Mouse (Mus musculus) MEL (cell line): Measurements from ENCODE around the gene Asic3. TPM values are rescaled to one million over a fixed set of nuclear protein-coding genes. Genes with fewer than 3 reads are reported as not detected.

Experiments used
- DNase-seq: peaks from one replicate; pipeline ENCODE4 v3.0.0; 2011; ENCODE audit warnings: low read depth, low spot score
- H3K27ac ChIP-seq: 2 replicates; pipeline ENCODE4 v1.5.1; 2012; ENCODE audit warnings: low read depth, mild to moderate bottlenecking, control low read depth, low read length, moderate library complexity; ENCODE audit not compliant: control insufficient read depth
- H3K27me3 ChIP-seq, 2 experiments: fragments of 150-350 bp in 1 of 2; sonication (generic) in 1 of 2; 2 replicates each; pipeline ENCODE4 v1.6.1; 2012; ENCODE audit warnings: low read length in 2 of 2, mild to moderate bottlenecking in 2 of 2, improper control_type of control experiment in 1 of 2, moderate library complexity in 1 of 2; ENCODE audit not compliant: insufficient read depth in 2 of 2, control insufficient read depth in 1 of 2
- H3K36me3 ChIP-seq, 2 experiments: 2 replicates each; pipeline ENCODE4 v1.6.1; 2012 to 2014; ENCODE audit warnings: low read length in 2 of 2, improper control_type of control experiment in 1 of 2, inconsistent platforms in 1 of 2, mild to moderate bottlenecking in 1 of 2; ENCODE audit not compliant: insufficient read depth in 2 of 2, control insufficient read depth in 1 of 2
- H3K4me1 ChIP-seq, 2 experiments: fragments of 150-350 bp in 1 of 2; sonication (generic) in 1 of 2; 2 replicates each; pipeline ENCODE4 v1.6.1; 2012; ENCODE audit warnings: low read length in 2 of 2, improper control_type of control experiment in 1 of 2, mild to moderate bottlenecking in 1 of 2; ENCODE audit not compliant: insufficient read depth in 2 of 2, control insufficient read depth in 1 of 2
- H3K4me3 ChIP-seq, 2 experiments: fragments of 150-350 bp in 1 of 2; sonication (generic) in 1 of 2; 2 replicates each; pipeline ENCODE4 v1.5.1; 2012; ENCODE audit warnings: low read depth in 2 of 2, low read length in 2 of 2, mild to moderate bottlenecking in 2 of 2, moderate library complexity in 2 of 2, control low read depth in 1 of 2, improper control_type of control experiment in 1 of 2; ENCODE audit not compliant: control insufficient read depth in 1 of 2, insufficient read depth in 1 of 2
- H3K79me2 ChIP-seq: 2 replicates; pipeline ENCODE4 v1.6.1; 2012; ENCODE audit warnings: mild to moderate bottlenecking, low read length, moderate library complexity; ENCODE audit not compliant: control insufficient read depth, poor library complexity, insufficient read depth
- H3K9ac ChIP-seq: 2 replicates; pipeline ENCODE4 v1.6.1; 2012; ENCODE audit warnings: low read depth, mild to moderate bottlenecking, control low read depth, low read length, moderate library complexity; ENCODE audit not compliant: control insufficient read depth, poor library complexity, severe bottlenecking
- H3K9me3 ChIP-seq: fragments of 150-350 bp; sonication (generic); replicated peaks from 2 replicates; pipeline ENCODE4 v1.6.1; 2012; ENCODE audit warnings: mild to moderate bottlenecking, low read length, improper control_type of control experiment, moderate library complexity; ENCODE audit not compliant: insufficient read depth
- CHD1 ChIP-seq: IDR thresholded peaks from 2 replicates; pipeline ENCODE4 v1.6.1; 2012; ENCODE audit warnings: low read depth, mild to moderate bottlenecking, inconsistent platforms, low read length, improper control_type of control experiment
- CHD2 ChIP-seq: IDR thresholded peaks from 2 replicates; pipeline ENCODE4 v1.6.1; 2011; ENCODE audit warnings: low read length, improper control_type of control experiment
- CTCF ChIP-seq, 3 experiments: IDR thresholded peaks in 2 of 3; conservative IDR thresholded peaks in 1 of 3; 2 replicates each; pipeline ENCODE4 v1.5.1; 2011 to 2012; ENCODE audit warnings: low read length in 3 of 3, low read depth in 2 of 3, mild to moderate bottlenecking in 2 of 3, improper control_type of control experiment in 1 of 3, inconsistent platforms in 1 of 3, mixed read lengths in 1 of 3, moderate library complexity in 1 of 3; ENCODE audit not compliant: control insufficient read depth in 1 of 3, insufficient read depth in 1 of 3, poor library complexity in 1 of 3, severe bottlenecking in 1 of 3
- E2F4 ChIP-seq: IDR thresholded peaks from 2 replicates; pipeline ENCODE4 v1.6.1; 2011; ENCODE audit warnings: low read depth, low read length, improper control_type of control experiment, borderline replicate concordance
- EP300 ChIP-seq, 2 experiments: IDR thresholded peaks; 2 replicates each; pipeline ENCODE4 v1.6.1; 2011; ENCODE audit warnings: improper control_type of control experiment in 2 of 2, low read length in 2 of 2, low read depth in 1 of 2, mild to moderate bottlenecking in 1 of 2
- ETS1 ChIP-seq: IDR thresholded peaks from 2 replicates; pipeline ENCODE4 v1.6.1; 2012; ENCODE audit warnings: low read depth, mild to moderate bottlenecking, inconsistent platforms, low read length, improper control_type of control experiment, moderate library complexity
- GABPA ChIP-seq: IDR thresholded peaks from 2 replicates; pipeline ENCODE4 v1.6.1; 2012; ENCODE audit warnings: low read depth, mild to moderate bottlenecking, inconsistent platforms, low read length, improper control_type of control experiment, moderate library complexity
- HCFC1 ChIP-seq: IDR thresholded peaks from 2 replicates; pipeline ENCODE4 v1.6.1; 2012; ENCODE audit warnings: low read depth, mild to moderate bottlenecking, inconsistent platforms, low read length, improper control_type of control experiment, moderate library complexity
- JUND ChIP-seq: IDR thresholded peaks from 2 replicates; pipeline ENCODE4 v1.6.1; 2011; ENCODE audit warnings: low read depth, mild to moderate bottlenecking, improper control_type of control experiment, low read length
- KAT2A ChIP-seq: conservative IDR thresholded peaks from 2 replicates; pipeline ENCODE4 v1.6.1; 2012; ENCODE audit warnings: low read depth, low read length, improper control_type of control experiment, inconsistent platforms
- MAZ ChIP-seq: IDR thresholded peaks from 2 replicates; pipeline ENCODE4 v1.6.1; 2012; ENCODE audit warnings: low read depth, mild to moderate bottlenecking, inconsistent platforms, low read length, improper control_type of control experiment
- MEF2A ChIP-seq: IDR thresholded peaks from 2 replicates; pipeline ENCODE4 v1.6.1; 2014; ENCODE audit warnings: low read depth, mild to moderate bottlenecking, inconsistent platforms, low read length, improper control_type of control experiment; ENCODE audit not compliant: poor library complexity, insufficient replicate concordance, severe bottlenecking; ENCODE audit errors: extremely low read depth
- MXI1 ChIP-seq: IDR thresholded peaks from 2 replicates; pipeline ENCODE4 v1.6.1; 2011; ENCODE audit warnings: mild to moderate bottlenecking, low read depth, low read length, improper control_type of control experiment
- MYC ChIP-seq: IDR thresholded peaks from 2 replicates; pipeline ENCODE4 v1.6.1; 2011; ENCODE audit warnings: low read depth, mild to moderate bottlenecking, low read length, improper control_type of control experiment, moderate library complexity
- NRF1 ChIP-seq: IDR thresholded peaks from 2 replicates; pipeline ENCODE4 v1.6.1; 2014; ENCODE audit warnings: low read depth, mild to moderate bottlenecking, inconsistent platforms, low read length, improper control_type of control experiment, moderate library complexity; ENCODE audit not compliant: poor library complexity, insufficient read depth, severe bottlenecking
- POLR2A ChIP-seq, 2 experiments: IDR thresholded peaks; 2 replicates each; pipeline ENCODE4 v1.6.1; 2011 to 2012; ENCODE audit warnings: low read length in 2 of 2, mild to moderate bottlenecking in 2 of 2, control low read depth in 1 of 2, improper control_type of control experiment in 1 of 2, low read depth in 1 of 2, moderate library complexity in 1 of 2; ENCODE audit not compliant: control insufficient read depth in 1 of 2, insufficient read depth in 1 of 2, poor library complexity in 1 of 2
- POLR2AphosphoS5 ChIP-seq: IDR thresholded peaks from 2 replicates; pipeline ENCODE4 v1.6.1; 2012; ENCODE audit warnings: low read depth, borderline replicate concordance, mild to moderate bottlenecking, inconsistent platforms, low read length, moderate library complexity, mixed read lengths
- RAD21 ChIP-seq: IDR thresholded peaks from 2 replicates; pipeline ENCODE4 v1.6.1; 2011; ENCODE audit warnings: mild to moderate bottlenecking, low read depth, low read length, improper control_type of control experiment
- RCOR1 ChIP-seq: IDR thresholded peaks from 2 replicates; pipeline ENCODE4 v1.6.1; 2012; ENCODE audit warnings: low read depth, mild to moderate bottlenecking, inconsistent platforms, low read length, improper control_type of control experiment
- SIN3A ChIP-seq: IDR thresholded peaks from 2 replicates; pipeline ENCODE4 v1.6.1; 2012; ENCODE audit warnings: low read length, improper control_type of control experiment, inconsistent platforms
- TAL1 ChIP-seq: IDR thresholded peaks from 2 replicates; pipeline ENCODE4 v1.6.1; 2012; ENCODE audit warnings: mild to moderate bottlenecking, inconsistent platforms, low read length, moderate library complexity, mixed read lengths
- TBP ChIP-seq: IDR thresholded peaks from 2 replicates; pipeline ENCODE4 v1.8.0; 2011; ENCODE audit warnings: low read depth, low read length, improper control_type of control experiment
- TCF12 ChIP-seq: IDR thresholded peaks from 2 replicates; pipeline ENCODE4 v1.6.1; 2014; ENCODE audit warnings: low read depth, mild to moderate bottlenecking, inconsistent platforms, low read length, improper control_type of control experiment, moderate library complexity
- USF1 ChIP-seq: IDR thresholded peaks from 2 replicates; pipeline ENCODE4 v1.6.1; 2014; ENCODE audit warnings: low read depth, mild to moderate bottlenecking, inconsistent platforms, low read length, improper control_type of control experiment, moderate library complexity
- USF2 ChIP-seq, 2 experiments: IDR thresholded peaks; 2 replicates each; pipeline ENCODE4 v1.6.1; 2011 to 2012; ENCODE audit warnings: improper control_type of control experiment in 2 of 2, low read length in 2 of 2, borderline replicate concordance in 1 of 2, inconsistent platforms in 1 of 2, low read depth in 1 of 2, mild to moderate bottlenecking in 1 of 2; ENCODE audit not compliant: insufficient read depth in 1 of 2
- ZC3H11A ChIP-seq: IDR thresholded peaks from 2 replicates; pipeline ENCODE4 v1.6.1; 2012; ENCODE audit warnings: low read depth, mild to moderate bottlenecking, inconsistent platforms, low read length, improper control_type of control experiment
- ZKSCAN1 ChIP-seq: IDR thresholded peaks from 2 replicates; pipeline ENCODE4 v1.6.1; 2012; ENCODE audit warnings: low read depth, mild to moderate bottlenecking, inconsistent platforms, low read length, improper control_type of control experiment, moderate library complexity
- polyA plus RNA-seq, 2 experiments: library from polyadenylated mRNA; stranded (reverse) in 1 of 2; unstranded in 1 of 2; fragments of >175 nt in 1 of 2; fragments of >200 nt in 1 of 2; gene quantifications; 2 replicates each; pipeline versions ENCODE4 v1.2.1 to v1.2.4; 2012; ENCODE audit warnings: low replicate concordance in 2 of 2, low read depth in 1 of 2; ENCODE audit not compliant: insufficient read length in 2 of 2, insufficient read depth in 1 of 2, missing spikeins in 1 of 2
- total RNA-seq: library from RNA; depleted of rRNA; stranded (reverse); fragments of 300-350 nt; gene quantifications from 2 replicates; pipeline ENCODE4 v1.2.3, GENCODE M21; 2012

Asic3 gene
- total and polyA plus RNA-seq, 3 experiments: 0.04 to 0.35 TPM; not detected in 1

DNA sequence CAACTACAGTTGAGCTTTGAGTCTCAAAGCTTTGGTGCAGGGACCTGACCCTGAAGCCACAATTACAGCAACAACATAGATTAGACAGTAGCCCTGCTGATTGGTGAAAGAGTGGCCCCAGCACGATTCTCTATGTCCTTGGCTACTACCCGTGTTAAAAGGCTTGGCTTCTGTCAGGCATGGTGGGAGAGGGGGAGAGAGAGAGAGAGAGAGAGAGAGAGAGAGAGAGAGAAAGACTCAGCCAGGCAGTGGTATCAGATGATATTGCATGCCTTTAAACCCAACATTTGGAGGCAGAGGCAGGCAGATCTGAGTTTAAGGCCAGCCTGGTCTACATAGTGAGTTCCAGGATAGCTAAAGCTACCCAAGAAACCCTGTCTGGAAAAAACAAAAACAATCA, 31.2 kb upstream of the Asic3 start:
- Histone ChIP-seq H3K4me1 (peaks cover 22 to 82% of the 10 kb centered on the region in 2 experiments), H3K4me3 (no peak overlapping the region), H3K27ac (peak overlapping the region; percentile 53), H3K9me3 (no peaks in the 10 kb centered on the region), H3K79me2 (peaks cover 13% of the 10 kb centered on the region), H3K27me3 (no peaks in the 10 kb centered on the region), H3K36me3 (peaks cover 0 to 60% of the 10 kb centered on the region in 2 experiments; a peak in 2 of 4 replicates), H3K9ac (peak overlapping the region; percentile 48)
- peak; percentile 60 for DNase-seq
- TF ChIP-seq RAD21 (no peak), CTCF (IDR thresholded peaks at IDR 0.05 in 2 of 3, conservative IDR thresholded peaks at IDR 0.05 in 1 of 3; ENCODE audit: control insufficient read depth in 1 of 3, insufficient read depth in 1 of 3, low read depth in 2 of 3, low read length in 3 of 3, poor library complexity in 1 of 3, severe bottlenecking in 1 of 3) (no peak), MEF2A (no peak), MAZ (0 out of 2 replicates have a peak, but pooled peaks have one; percentile 13), HCFC1 (0 out of 2 replicates have a peak, but pooled peaks have one; percentile 29), MXI1 (no peak), KAT2A (no peak), JUND (peak; percentile 95), ZC3H11A (no peak), SIN3A (peak; percentile 1; the same call in 1 of the 2 replicates)

GRCm38 (mm10) chr5:24383026-24383859, 29.9 kb upstream of the Asic3 start:
- Histone ChIP-seq H3K4me1 (peaks cover 22 to 78% of the 10 kb centered on the region in 2 experiments), H3K27me3 (no peaks in the 10 kb centered on the region), H3K9me3 (no peaks in the 10 kb centered on the region), H3K4me3 (peak overlapping the region; percentile 59 to 61), H3K36me3 (peaks cover 0 to 59% of the 10 kb centered on the region in 2 experiments; a peak in 2 of 4 replicates), H3K27ac (peak overlapping the region; percentile 53), H3K79me2 (peaks cover 25% of the 10 kb centered on the region), H3K9ac (peak overlapping the region; percentile 66)
- DNase-seq: peak; percentile 100
- TF ChIP-seq CTCF (IDR thresholded peaks at IDR 0.05 in 2 of 3, conservative IDR thresholded peaks at IDR 0.05 in 1 of 3; ENCODE audit: control insufficient read depth in 1 of 3, insufficient read depth in 1 of 3, low read depth in 2 of 3, low read length in 3 of 3, poor library complexity in 1 of 3, severe bottlenecking in 1 of 3) (peak; percentile 36 to 77 (median 74); a peak in 5 of 6 replicates), MEF2A (no peak), ETS1 (peak; percentile 91), RCOR1 (0 out of 2 replicates have a peak, but pooled peaks have one; percentile 28), ZC3H11A (no peak), E2F4 (no peak), CHD2 (no peak), TAL1 (0 out of 2 replicates have a peak, but pooled peaks have one; percentile 16), USF2 (IDR thresholded peaks at IDR 0.05; ENCODE audit: borderline replicate concordance in 1 of 2, insufficient read depth in 1 of 2, low read depth in 1 of 2, low read length in 2 of 2) (no peak), POLR2A (IDR thresholded peaks at IDR 0.05; ENCODE audit: control insufficient read depth in 1 of 2, insufficient read depth in 1 of 2, low read depth in 1 of 2, low read length in 2 of 2, poor library complexity in 1 of 2) (peak; percentile 35 to 85; a peak in 2 of 4 replicates), USF1 (peak; percentile 32; the same call in 1 of the 2 replicates), ZKSCAN1 (peak; percentile 3; the same call in 1 of the 2 replicates), EP300 (IDR thresholded peaks at IDR 0.05; ENCODE audit: low read depth in 1 of 2, low read length in 2 of 2) (peak; percentile 9 to 46; a peak in 3 of 4 replicates), GABPA (no peak), MXI1 (peak; percentile 99), MYC (peak; percentile 68; the same call in 1 of the 2 replicates), POLR2AphosphoS5 (no peak; the same call in 1 of the 2 replicates), NRF1 (no peak; the same call in 1 of the 2 replicates), TBP (no peak; the same call in none of the 2 replicates), TCF12 (peak; percentile 36), CHD1 (no peak)
